Mouse (Mus musculus): ENCODE measurements at regions not wholly inside any gene's neighbourhood (a gene's known extent, or its start where the extent isn't known, plus 50 kb on each side); places are given as distances from the start of the nearest gene placed in this dataset.

GRCm38 (mm10) chr8:103998143-103998542 lies 103.3 kb upstream of the Cdh5 start:
- H3ac ChIP-seq (ENCODE audit: control insufficient read depth, insufficient read length): no peak overlapping the region
- no peak overlapping the region for H3K4me3 ChIP-seq
- TF ChIP-seq REST (IDR thresholded peaks at IDR 0.05; ENCODE audit: insufficient read depth, insufficient read length): no peak
- no peak for TF ChIP-seq MYOG (IDR thresholded peaks at IDR 0.05; ENCODE audit: control insufficient read depth in 1 of 3, insufficient read depth in 1 of 3, insufficient read length in 2 of 3, low read depth in 2 of 3)
- TF ChIP-seq E2F4 (IDR thresholded peaks at IDR 0.05; ENCODE audit: insufficient read depth): no peak
- no peak for TF ChIP-seq SRF (IDR thresholded peaks at IDR 0.05; ENCODE audit: control insufficient read depth, insufficient read length, low read depth)
- TF ChIP-seq TCF12 (IDR thresholded peaks at IDR 0.05; ENCODE audit: insufficient read depth, poor library complexity, severe bottlenecking): no peak
- TF ChIP-seq USF1 (IDR thresholded peaks at IDR 0.05; ENCODE audit: low read depth): no peak
- no peak for TF ChIP-seq POLR2AphosphoS2 (IDR thresholded peaks at IDR 0.05; ENCODE audit: insufficient read length, low read depth)
- no peak for TF ChIP-seq CEBPB (IDR thresholded peaks at IDR 0.05; ENCODE audit: insufficient read depth, poor library complexity, severe bottlenecking)
- TF ChIP-seq TCF3 (IDR thresholded peaks at IDR 0.05; ENCODE audit: insufficient read length, low read depth): no peak
- TF ChIP-seq MAX (IDR thresholded peaks at IDR 0.05; ENCODE audit: low read depth): no peak
- no peak for TF ChIP-seq MYOD1 (IDR thresholded peaks at IDR 0.05; ENCODE audit: control insufficient read depth in 1 of 3, insufficient read length in 2 of 3, low read depth in 2 of 3)
- no peak for TF ChIP-seq POLR2A (IDR thresholded peaks at IDR 0.05; ENCODE audit: insufficient read length, low read depth)
- no peaks in the 10 kb centered on the region for H3K27me3 ChIP-seq (ENCODE audit: control insufficient read depth, insufficient read depth, insufficient read length)
- H3K79me2 ChIP-seq (ENCODE audit: control insufficient read depth, insufficient read depth): no peaks in the 10 kb centered on the region
- H3K4me2 ChIP-seq (ENCODE audit: low read depth): no peak overlapping the region
- no peaks in the 10 kb centered on the region for H3K36me3 ChIP-seq (ENCODE audit: control insufficient read depth, insufficient read depth)

- Histone ChIP-seq H3ac (ENCODE audit: control insufficient read depth, insufficient read length) (no peak overlapping the region), H3K79me2 (ENCODE audit: control insufficient read depth, insufficient read depth) (no peaks in the 10 kb centered on the region), H3K27me3 (ENCODE audit: control insufficient read depth, insufficient read depth, insufficient read length) (no peaks in the 10 kb centered on the region), H3K4me2 (ENCODE audit: low read depth) (no peak overlapping the region), H3K4me3 (no peak overlapping the region), H3K36me3 (ENCODE audit: control insufficient read depth, insufficient read depth) (no peaks in the 10 kb centered on the region)
- TF ChIP-seq MYOG (IDR thresholded peaks at IDR 0.05; ENCODE audit: control insufficient read depth in 1 of 3, insufficient read depth in 1 of 3, insufficient read length in 2 of 3, low read depth in 2 of 3) (no peak), TCF3 (IDR thresholded peaks at IDR 0.05; ENCODE audit: insufficient read length, low read depth) (no peak), USF1 (IDR thresholded peaks at IDR 0.05; ENCODE audit: low read depth) (no peak), E2F4 (IDR thresholded peaks at IDR 0.05; ENCODE audit: insufficient read depth) (no peak), CEBPB (IDR thresholded peaks at IDR 0.05; ENCODE audit: insufficient read depth, poor library complexity, severe bottlenecking) (no peak), MYOD1 (IDR thresholded peaks at IDR 0.05; ENCODE audit: control insufficient read depth in 1 of 3, insufficient read length in 2 of 3, low read depth in 2 of 3) (no peak), TCF12 (IDR thresholded peaks at IDR 0.05; ENCODE audit: insufficient read depth, poor library complexity, severe bottlenecking) (no peak), POLR2A (IDR thresholded peaks at IDR 0.05; ENCODE audit: insufficient read length, low read depth) (no peak), REST (IDR thresholded peaks at IDR 0.05; ENCODE audit: insufficient read depth, insufficient read length) (no peak), SRF (IDR thresholded peaks at IDR 0.05; ENCODE audit: control insufficient read depth, insufficient read length, low read depth) (no peak)
These were observed 94.2 kb upstream of the Cdh5 start for GRCm38 (mm10) chr8:104007209-104007608.

- H3K27me3 ChIP-seq (ENCODE audit: control insufficient read depth, insufficient read depth, insufficient read length): no peaks in the 10 kb centered on the region
- no peak overlapping the region for H3K4me2 ChIP-seq (ENCODE audit: low read depth)
- H3K79me2 ChIP-seq (ENCODE audit: control insufficient read depth, insufficient read depth): no peaks in the 10 kb centered on the region
- H3ac ChIP-seq (ENCODE audit: control insufficient read depth, insufficient read length): no peak overlapping the region
- no peaks in the 10 kb centered on the region for H3K36me3 ChIP-seq (ENCODE audit: control insufficient read depth, insufficient read depth)
- no peak for TF ChIP-seq POLR2AphosphoS2 (IDR thresholded peaks at IDR 0.05; ENCODE audit: insufficient read length, low read depth)
- TF ChIP-seq TCF3 (IDR thresholded peaks at IDR 0.05; ENCODE audit: insufficient read length, low read depth): no peak
- TF ChIP-seq E2F4 (IDR thresholded peaks at IDR 0.05; ENCODE audit: insufficient read depth): no peak
- no peak for TF ChIP-seq MAX (IDR thresholded peaks at IDR 0.05; ENCODE audit: low read depth)
- no peak for TF ChIP-seq SRF (IDR thresholded peaks at IDR 0.05; ENCODE audit: control insufficient read depth, insufficient read length, low read depth)
- TF ChIP-seq USF1 (IDR thresholded peaks at IDR 0.05; ENCODE audit: low read depth): no peak
- no peak for TF ChIP-seq CEBPB (IDR thresholded peaks at IDR 0.05; ENCODE audit: insufficient read depth, poor library complexity, severe bottlenecking)
- TF ChIP-seq MYOG (IDR thresholded peaks at IDR 0.05; ENCODE audit: control insufficient read depth in 1 of 3, insufficient read depth in 1 of 3, insufficient read length in 2 of 3, low read depth in 2 of 3): no peak
- TF ChIP-seq MYOD1 (IDR thresholded peaks at IDR 0.05; ENCODE audit: control insufficient read depth in 1 of 3, insufficient read length in 2 of 3, low read depth in 2 of 3): no peak
- no peak for TF ChIP-seq TCF12 (IDR thresholded peaks at IDR 0.05; ENCODE audit: insufficient read depth, poor library complexity, severe bottlenecking)
- no peak for TF ChIP-seq REST (IDR thresholded peaks at IDR 0.05; ENCODE audit: insufficient read depth, insufficient read length)
- TF ChIP-seq POLR2A (IDR thresholded peaks at IDR 0.05; ENCODE audit: insufficient read length, low read depth): no peak
- no peak overlapping the region for H3K4me3 ChIP-seq
These were observed 92.7 kb upstream of the Cdh5 start for GRCm38 (mm10) chr8:104008756-104009155.

GRCm38 (mm10) chr8:104009306-104009705 lies 92.1 kb upstream of the Cdh5 start:
- no peaks in the 10 kb centered on the region for H3K36me3 ChIP-seq (ENCODE audit: control insufficient read depth, insufficient read depth)
- no peak for TF ChIP-seq POLR2AphosphoS2 (IDR thresholded peaks at IDR 0.05; ENCODE audit: insufficient read length, low read depth)
- H3K27me3 ChIP-seq (ENCODE audit: control insufficient read depth, insufficient read depth, insufficient read length): no peaks in the 10 kb centered on the region
- H3K4me3 ChIP-seq: no peak overlapping the region
- H3K79me2 ChIP-seq (ENCODE audit: control insufficient read depth, insufficient read depth): no peaks in the 10 kb centered on the region
- H3K4me2 ChIP-seq (ENCODE audit: low read depth): no peak overlapping the region
- H3ac ChIP-seq (ENCODE audit: control insufficient read depth, insufficient read length): no peak overlapping the region

GRCm38 (mm10) chr8:104022231-104022630 lies 79.2 kb upstream of the Cdh5 start:
- H3K27me3 ChIP-seq (ENCODE audit: control insufficient read depth, insufficient read depth, insufficient read length): no peaks in the 10 kb centered on the region
- H3ac ChIP-seq (ENCODE audit: control insufficient read depth, insufficient read length): no peak overlapping the region
- H3K4me2 ChIP-seq (ENCODE audit: low read depth): peak overlapping the region; percentile 50
- no peaks in the 10 kb centered on the region for H3K79me2 ChIP-seq (ENCODE audit: control insufficient read depth, insufficient read depth)
- no peaks in the 10 kb centered on the region for H3K36me3 ChIP-seq (ENCODE audit: control insufficient read depth, insufficient read depth)
- no peak for TF ChIP-seq MAX (IDR thresholded peaks at IDR 0.05; ENCODE audit: low read depth)
- no peak for TF ChIP-seq E2F4 (IDR thresholded peaks at IDR 0.05; ENCODE audit: insufficient read depth)
- no peak for TF ChIP-seq USF1 (IDR thresholded peaks at IDR 0.05; ENCODE audit: low read depth)
- TF ChIP-seq MYOG (IDR thresholded peaks at IDR 0.05; ENCODE audit: control insufficient read depth in 1 of 3, insufficient read depth in 1 of 3, insufficient read length in 2 of 3, low read depth in 2 of 3): no peak
- no peak for TF ChIP-seq TCF3 (IDR thresholded peaks at IDR 0.05; ENCODE audit: insufficient read length, low read depth)
- no peak for TF ChIP-seq POLR2AphosphoS2 (IDR thresholded peaks at IDR 0.05; ENCODE audit: insufficient read length, low read depth)
- no peak for TF ChIP-seq SRF (IDR thresholded peaks at IDR 0.05; ENCODE audit: control insufficient read depth, insufficient read length, low read depth)
- TF ChIP-seq CEBPB (IDR thresholded peaks at IDR 0.05; ENCODE audit: insufficient read depth, poor library complexity, severe bottlenecking): no peak
- no peak for TF ChIP-seq TCF12 (IDR thresholded peaks at IDR 0.05; ENCODE audit: insufficient read depth, poor library complexity, severe bottlenecking)
- TF ChIP-seq REST (IDR thresholded peaks at IDR 0.05; ENCODE audit: insufficient read depth, insufficient read length): no peak
- TF ChIP-seq POLR2A (IDR thresholded peaks at IDR 0.05; ENCODE audit: insufficient read length, low read depth): no peak
- no peak for TF ChIP-seq MYOD1 (IDR thresholded peaks at IDR 0.05; ENCODE audit: control insufficient read depth in 1 of 3, insufficient read length in 2 of 3, low read depth in 2 of 3)
- no peak overlapping the region for H3K4me3 ChIP-seq

Measured in myocyte (in vitro differentiated cells).